Mouse (Mus musculus) hindbrain, embryonic 13.5 days (tissue): ENCODE results near the gene Ncapg2. TPM values are rescaled to one million over a fixed set of nuclear protein-coding genes. Genes with fewer than 3 reads are reported as not detected.

Source experiments
- ATAC-seq: fragments of 200-750 bp; cut with Nextera tagmentation; 2 replicates; pipeline ENCODE4 v1.8.0; 2017; ENCODE audit warnings: moderate TSS enrichment; ENCODE audit not compliant: low FRiP score
- H3K27ac ChIP-seq: fragments of 300-500 bp; sonication (generic); 2 replicates; pipeline ENCODE4 v1.5.1; 2015; ENCODE audit warnings: inconsistent platforms, mild to moderate bottlenecking, moderate library complexity
- H3K27me3 ChIP-seq: fragments of 300-500 bp; sonication (generic); 2 replicates; pipeline ENCODE4 v1.6.1; 2015; ENCODE audit warnings: mild to moderate bottlenecking, inconsistent platforms
- H3K36me3 ChIP-seq: fragments of 300-500 bp; sonication (generic); 2 replicates; pipeline ENCODE4 v1.6.1; 2015; ENCODE audit warnings: mild to moderate bottlenecking, inconsistent platforms
- H3K4me1 ChIP-seq: fragments of 300-500 bp; sonication (generic); replicated peaks from 2 replicates; pipeline ENCODE4 v1.6.1; 2015; ENCODE audit warnings: inconsistent platforms
- H3K4me2 ChIP-seq: fragments of 300-500 bp; sonication (generic); 2 replicates; pipeline ENCODE4 v1.6.1; 2015; ENCODE audit warnings: inconsistent platforms, mild to moderate bottlenecking, moderate library complexity
- H3K4me3 ChIP-seq: fragments of 300-500 bp; sonication (generic); 2 replicates; pipeline ENCODE4 v1.5.1; 2015; ENCODE audit warnings: mild to moderate bottlenecking, inconsistent platforms
- H3K9ac ChIP-seq: fragments of 300-500 bp; sonication (generic); 2 replicates; pipeline ENCODE4 v1.6.1; 2015; ENCODE audit warnings: mild to moderate bottlenecking, inconsistent platforms
- H3K9me3 ChIP-seq: fragments of 300-500 bp; sonication (generic); 2 replicates; pipeline ENCODE4 v1.6.1; 2016; ENCODE audit warnings: inconsistent platforms
- WGBS: fragments of 180-500 bp; shearing (Covaris S2); methylation state at CpG from one replicate; pipeline ENCODE4 v1.1.7; 2015; 5-methylcytosine and 5-hydroxymethylcytosine counted together
- polyA plus RNA-seq: library from polyadenylated mRNA; unstranded; fragments of >200 nt; fragmentation: Nextera tagmentation; extraction: Ambion mirVana; gene quantifications from 2 replicates; pipeline ENCODE4 v1.2.1, GENCODE M21; 2015

Ncapg2 gene
- polyA plus RNA-seq, 1 experiment from 2014 or later: 9.3 TPM

DNA sequence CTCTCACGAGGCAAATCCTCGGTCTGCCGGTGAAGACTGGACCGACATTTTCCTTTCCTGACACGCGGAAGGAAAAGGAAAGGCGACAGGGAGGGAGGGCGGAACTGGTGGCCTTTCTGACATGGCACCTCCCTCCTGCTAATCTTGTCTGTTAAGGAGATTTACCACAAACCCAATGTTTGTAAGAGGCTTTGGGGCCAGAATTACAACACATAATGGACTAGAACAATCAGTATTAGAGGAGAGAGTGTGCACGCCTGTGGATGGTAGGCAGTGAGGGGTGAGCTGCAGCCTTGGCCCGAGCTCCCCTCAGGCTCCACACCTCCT is 81.2 kb downstream of the Ncapg2 start:
- H3K36me3 ChIP-seq: no peaks in the 10 kb centered on the region
- H3K27me3 ChIP-seq: peaks cover 11% of the 10 kb centered on the region; the same call in 1 of the 2 replicates
- H3K4me1 ChIP-seq: peaks cover 31% of the 10 kb centered on the region
- 5% methylated on average over 10 of the region's 10 CpGs for WGBS
- H3K9me3 ChIP-seq: no peaks in the 10 kb centered on the region
- peak overlapping the region; percentile 80 for H3K4me3 ChIP-seq
- H3K27ac ChIP-seq: peak overlapping the region; percentile 96
- H3K9ac ChIP-seq: peak overlapping the region; percentile 85
- peak overlapping the region; percentile 85 for H3K4me2 ChIP-seq
- ATAC-seq: peak; percentile 11

GRCm38 (mm10) chr12:116488836-116489235 is 83.6 kb downstream of the Ncapg2 start:
- H3K4me2 ChIP-seq: no peak overlapping the region
- no peaks in the 10 kb centered on the region for H3K9me3 ChIP-seq
- H3K27ac ChIP-seq: no peak overlapping the region
- ATAC-seq: no peak
- H3K27me3 ChIP-seq: peaks cover 11% of the 10 kb centered on the region; the same call in 1 of the 2 replicates
- H3K36me3 ChIP-seq: no peaks in the 10 kb centered on the region
- peaks cover 31% of the 10 kb centered on the region for H3K4me1 ChIP-seq
- H3K4me3 ChIP-seq: no peak overlapping the region
- H3K9ac ChIP-seq: peak overlapping the region; percentile 29; the same call in 1 of the 2 replicates
- WGBS: 66% methylated on average over 8 of the region's 8 CpGs

DNA sequence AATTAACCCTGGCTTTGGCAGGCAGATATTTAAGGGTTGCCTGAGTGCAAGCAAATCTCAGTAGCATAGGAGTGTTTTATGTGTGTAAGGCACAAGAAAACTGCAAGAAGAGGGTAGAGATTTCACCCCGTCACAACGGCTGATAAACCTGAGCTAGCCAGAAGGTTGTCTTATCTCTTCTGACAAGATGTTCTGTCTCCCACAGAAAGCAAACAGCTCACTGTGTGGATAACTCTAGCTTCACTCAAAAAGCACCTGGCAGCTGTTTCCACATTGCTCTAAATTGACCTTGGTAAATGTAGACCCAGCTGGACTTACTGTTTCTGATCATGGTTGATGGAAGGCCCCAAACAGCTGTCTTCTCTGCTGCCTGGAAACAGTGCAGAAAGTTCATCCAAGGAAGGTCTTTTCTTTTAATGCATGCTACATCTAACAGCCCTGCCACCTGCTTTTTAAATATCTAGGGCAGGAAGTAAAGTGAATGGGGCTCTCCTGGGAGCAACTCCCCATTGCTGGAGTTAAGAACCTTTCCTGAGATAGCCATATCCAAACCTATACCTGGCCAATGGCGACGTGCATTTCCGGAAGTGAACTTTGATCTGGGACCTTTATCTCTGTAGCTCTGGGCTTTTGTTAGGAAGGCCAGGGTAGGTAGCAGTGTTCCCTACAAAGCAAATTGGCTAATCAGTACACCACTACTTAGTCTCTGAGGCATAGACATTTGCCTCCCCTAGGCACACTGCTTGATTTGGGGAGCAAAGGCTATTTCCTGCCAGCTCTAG is 85.6 kb downstream of the Ncapg2 start:
- Histone ChIP-seq H3K36me3 (no peaks in the 10 kb centered on the region), H3K9me3 (no peaks in the 10 kb centered on the region), H3K27me3 (peaks cover 11% of the 10 kb centered on the region; the same call in 1 of the 2 replicates), H3K4me3 (no peak overlapping the region), H3K27ac (no peak overlapping the region), H3K4me1 (peaks cover 25% of the 10 kb centered on the region), H3K4me2 (no peak overlapping the region), H3K9ac (no peak overlapping the region)
- WGBS: 94% methylated on average over 5 of the region's 5 CpGs
- ATAC-seq: no peak

GRCm38 (mm10) chr12:116498666-116499065 is 93.5 kb downstream of the Ncapg2 start:
- H3K36me3 ChIP-seq: no peaks in the 10 kb centered on the region

DNA sequence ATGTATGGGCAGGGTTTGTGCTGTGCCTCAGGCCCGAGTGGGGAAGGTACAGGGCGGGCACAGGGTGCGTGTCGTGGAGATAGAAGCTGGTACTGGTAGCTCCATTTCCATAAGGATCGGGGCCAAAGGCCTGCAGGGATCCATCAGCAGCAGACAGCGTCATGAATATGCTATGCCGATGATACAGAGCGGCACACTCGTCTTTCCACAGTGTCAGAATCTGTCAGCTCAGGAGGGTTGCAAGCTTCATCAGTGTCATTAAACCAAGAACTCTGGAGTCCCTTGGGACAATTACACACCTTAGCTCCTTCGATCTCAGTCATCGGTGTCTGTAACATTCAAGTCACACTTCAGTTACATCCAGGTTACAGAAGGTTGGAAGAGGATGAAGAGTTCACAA is 95.5 kb downstream of the Ncapg2 start:
- H3K9ac ChIP-seq: no peak overlapping the region
- WGBS: 72% methylated on average over 11 of the region's 11 CpGs
- peaks cover 4% of the 10 kb centered on the region for H3K4me1 ChIP-seq
- no peaks in the 10 kb centered on the region for H3K9me3 ChIP-seq
- H3K36me3 ChIP-seq: no peaks in the 10 kb centered on the region
- H3K27ac ChIP-seq: no peak overlapping the region
- ATAC-seq: 0 out of 2 replicates have a peak, but pooled peaks have one; percentile 46
- no peak overlapping the region for H3K4me3 ChIP-seq
- H3K4me2 ChIP-seq: no peak overlapping the region
- H3K27me3 ChIP-seq: no peaks in the 10 kb centered on the region

More at GRCm38 (mm10) chr12:116498666-116499065, 93.5 kb downstream of the Ncapg2 start:
- H3K4me2 ChIP-seq: no peak overlapping the region
- no peak for ATAC-seq
- H3K27ac ChIP-seq: no peak overlapping the region
- H3K4me3 ChIP-seq: no peak overlapping the region
- H3K9ac ChIP-seq: no peak overlapping the region
- H3K9me3 ChIP-seq: no peaks in the 10 kb centered on the region
- H3K4me1 ChIP-seq: peaks cover 4% of the 10 kb centered on the region
- no peaks in the 10 kb centered on the region for H3K27me3 ChIP-seq

DNA sequence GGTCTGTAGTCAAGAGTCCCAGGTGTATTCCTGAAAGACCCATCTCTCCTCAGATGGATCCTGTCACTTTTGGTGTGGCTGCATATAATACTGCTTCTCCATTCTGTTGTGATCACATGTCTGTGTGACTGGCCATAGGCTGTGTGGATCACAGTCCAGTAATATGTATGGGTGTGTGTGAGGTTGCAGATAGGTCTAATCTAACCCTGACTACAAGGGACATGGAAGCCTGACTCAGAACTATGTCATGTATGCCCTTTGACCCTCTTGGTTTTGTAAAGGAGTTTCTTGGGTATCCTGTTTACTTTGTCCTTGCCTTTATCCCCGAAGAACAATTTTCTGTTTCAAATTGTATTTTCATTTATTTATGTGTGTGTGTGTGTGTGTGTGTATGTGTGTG is 107.3 kb downstream of the Ncapg2 start:
- H3K9ac ChIP-seq: no peak overlapping the region
- H3K4me3 ChIP-seq: no peak overlapping the region
- 0 out of 2 replicates have a peak, but pooled peaks have one; percentile 37 for ATAC-seq
- H3K9me3 ChIP-seq: no peaks in the 10 kb centered on the region; the same call in 1 of the 2 replicates
- H3K4me1 ChIP-seq: peaks cover 5% of the 10 kb centered on the region; the same call in 1 of the 2 replicates
- WGBS: 89% methylated on average over 1 of the region's 1 CpGs
- no peaks in the 10 kb centered on the region for H3K27me3 ChIP-seq
- H3K27ac ChIP-seq: no peak overlapping the region
- H3K36me3 ChIP-seq: no peaks in the 10 kb centered on the region
- no peak overlapping the region for H3K4me2 ChIP-seq

Other genes with a start within 250 kb of the Ncapg2 start
- 22.8 and 23.7 TPM in 2 replicates for gene Wdr60, start 142.4 kb upstream of the Ncapg2 start, polyA plus RNA-seq
- not detected in 2 replicates for gene Gm11027, start 130.0 kb upstream of the Ncapg2 start, polyA plus RNA-seq
- gene Esyt2, start 124.2 kb upstream of the Ncapg2 start, polyA plus RNA-seq: 11.7 and 11.9 TPM in 2 replicates
- 10.3 and 12.1 TPM in 2 replicates for gene Ptprn2, start 80.3 kb downstream of the Ncapg2 start, polyA plus RNA-seq